ENCODE assay signal across 9 mouse cellular contexts in the genomic region with DNA sequence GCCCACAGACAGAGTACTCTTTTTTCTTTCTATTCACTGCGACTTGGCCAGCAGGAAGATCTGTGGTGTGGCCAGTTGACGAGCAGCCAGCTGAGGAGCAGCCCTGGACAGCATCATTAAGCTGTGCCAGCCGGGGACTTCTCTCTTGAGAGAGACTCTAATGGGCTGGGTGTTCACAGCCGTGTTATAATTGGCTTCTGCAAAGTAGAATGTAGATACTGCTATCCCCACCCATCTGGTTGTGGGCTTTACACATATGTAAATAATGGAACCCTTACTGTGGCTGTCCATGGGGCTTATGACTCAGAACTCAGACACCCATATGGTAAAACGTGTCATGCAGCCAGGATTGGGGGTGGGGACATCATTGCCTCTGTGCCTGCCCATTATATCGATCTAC.
DNase-seq lines count a peak whose midpoint lies in the region; ATAC-seq and TF ChIP-seq lines count a peak whose summit lies in the region.
"Had no signal": no experiment of that assay in that cellular context is flagged by ENCODE, and none has a peak within 500 bp of the region (broad histone marks: within the 10 kb centered on the region; RNA-seq: fewer than 3 reads in every experiment).

No protein-coding gene starts in this region.

- no peak overlapping the region for H3K4me3 ChIP-seq in stomach, postnatal 0 days (ENCODE audit: low read depth, low read length)
- no peak overlapping the region for H3K4me3 ChIP-seq in kidney, adult 2 months (ENCODE audit: insufficient read depth, low read depth, low read length)
- no peak overlapping the region for H3K4me3 ChIP-seq in kidney, embryonic 15.5 days (replicated peaks)
- H3K4me3 ChIP-seq: embryonic facial prominence, embryonic 12.5 days had no signal

- no peak overlapping the region for H3K27ac ChIP-seq in stomach, postnatal 0 days (replicated peaks)
- no peak overlapping the region for H3K27ac ChIP-seq in kidney, adult 2 months (ENCODE audit: insufficient read depth, low read depth, low read length)
- no peak overlapping the region for H3K27ac ChIP-seq in kidney, embryonic 15.5 days
- H3K27ac ChIP-seq: embryonic facial prominence, embryonic 12.5 days had no signal

- no peaks in the 10 kb centered on the region for H3K36me3 ChIP-seq in stomach, postnatal 0 days (ENCODE audit: control insufficient read depth, insufficient read depth, low read length)
- H3K36me3 ChIP-seq in kidney, adult 2 months (ENCODE audit: control insufficient read depth, insufficient read depth, low read length) = no peaks in the 10 kb centered on the region
- H3K36me3 ChIP-seq in kidney, embryonic 15.5 days = no peaks in the 10 kb centered on the region
- H3K36me3 ChIP-seq: embryonic facial prominence, embryonic 12.5 days had no signal

- TF ChIP-seq EP300 in stomach, postnatal 0 days (optimal IDR thresholded peaks at IDR 0.05) = no peak

- TF ChIP-seq CTCF in stomach, postnatal 0 days (IDR thresholded peaks at IDR 0.05; ENCODE audit: low read depth) = no peak
- TF ChIP-seq CTCF in kidney, adult 2 months (conservative IDR thresholded peaks at IDR 0.05; ENCODE audit: insufficient read depth, insufficient read length, low read depth, low read length) = no peak

- H3K9ac ChIP-seq in stomach, postnatal 0 days (ENCODE audit: low read length) = no peak overlapping the region
- H3K9ac ChIP-seq in kidney, embryonic 15.5 days = no peak overlapping the region
- H3K9ac ChIP-seq: embryonic facial prominence, embryonic 12.5 days had no signal

- no peaks in the 10 kb centered on the region for H3K27me3 ChIP-seq in stomach, postnatal 0 days (ENCODE audit: control insufficient read depth, insufficient read depth, low read length)
- no peaks in the 10 kb centered on the region for H3K27me3 ChIP-seq in kidney, adult 2 months (replicated peaks; ENCODE audit: control insufficient read depth, insufficient read depth, low read length)
- H3K27me3 ChIP-seq in kidney, embryonic 15.5 days = no peaks in the 10 kb centered on the region
- H3K27me3 ChIP-seq: embryonic facial prominence, embryonic 12.5 days had no signal

- no peaks in the 10 kb centered on the region for H3K9me3 ChIP-seq in stomach, postnatal 0 days (ENCODE audit: control insufficient read depth, low read length)
- no peaks in the 10 kb centered on the region for H3K9me3 ChIP-seq in kidney, embryonic 15.5 days (replicated peaks)
- H3K9me3 ChIP-seq: embryonic facial prominence, embryonic 12.5 days had no signal

- no peak overlapping the region for H3K4me2 ChIP-seq in stomach, postnatal 0 days (replicated peaks; ENCODE audit: low read depth)
- no peak overlapping the region for H3K4me2 ChIP-seq in kidney, embryonic 15.5 days
- H3K4me2 ChIP-seq: embryonic facial prominence, embryonic 12.5 days had no signal

- H3K4me1 ChIP-seq in stomach, postnatal 0 days (replicated peaks; ENCODE audit: control insufficient read depth, insufficient read depth) = no peaks in the 10 kb centered on the region
- H3K4me1 ChIP-seq in kidney, adult 2 months (ENCODE audit: control insufficient read depth, insufficient read depth, low read length) = peaks cover 2% of the 10 kb centered on the region; the same call in 1 of the 2 replicates
- H3K4me1 ChIP-seq in kidney, embryonic 15.5 days = 0 out of 2 replicates have a peak, but pooled peaks cover 3% of the 10 kb centered on the region
- H3K4me1 ChIP-seq: embryonic facial prominence, embryonic 12.5 days had no signal

- 22% methylated on average over 6 of the region's 6 CpGs for WGBS in stomach, postnatal 0 days
- 66% methylated on average over 6 of the region's 6 CpGs for WGBS in kidney, adult 2 months
- 70% methylated on average over 6 of the region's 6 CpGs for WGBS in kidney, embryonic 15.5 days

- no peak for TF ChIP-seq POLR2A in kidney, adult 2 months (IDR thresholded peaks at IDR 0.05; ENCODE audit: low read depth, low read length)

- intact Hi-C loops in left cerebral cortex, postnatal 14 days (cut with DNase I) = no loop called here

- peak; percentile 36 for DNase-seq in lung, postnatal 10 days
- no peak for DNase-seq in lung, postnatal 25 days (ENCODE audit: low spot score)
- peak; percentile 32 to 35 for DNase-seq in frontal cortex, postnatal 10 days (ENCODE audit: low spot score in 2 of 2)
- DNase-seq in left cerebral cortex, postnatal 14 days (ENCODE audit: low spot score in 2 of 2) = peak; percentile 47 to 58
- no peak for DNase-seq in stomach, postnatal 0 days (ENCODE audit: low spot score)
- DNase-seq in c-Kit-positive CD71-positive TER-119-positive erythroid progenitor cells, embryonic 14.5 days (ENCODE audit: low spot score) = no peak
- no peak for DNase-seq in kidney, adult 2 months

- ATAC-seq in stomach, postnatal 0 days (ENCODE audit: low FRiP score, low TSS enrichment) = peak; percentile 69; the same call in 1 of the 2 replicates
- no peak for ATAC-seq in kidney, embryonic 15.5 days (replicated peaks; ENCODE audit: low FRiP score)

Comparison
In these comparisons a context has a peak if more than half of its experiments do, and no peak if none do; other contexts are left out.
1. DNase-seq: peak in lung, postnatal 10 days (single experiment), frontal cortex, postnatal 10 days (2 of 2) and left cerebral cortex, postnatal 14 days (2 of 2); none in lung, postnatal 25 days (single experiment), stomach, postnatal 0 days (single experiment), c-Kit-positive CD71-positive TER-119-positive erythroid progenitor cells, embryonic 14.5 days (single experiment) and kidney, adult 2 months (single experiment).